ENCODE assay signal across 12 mouse cellular contexts in the genomic region with DNA sequence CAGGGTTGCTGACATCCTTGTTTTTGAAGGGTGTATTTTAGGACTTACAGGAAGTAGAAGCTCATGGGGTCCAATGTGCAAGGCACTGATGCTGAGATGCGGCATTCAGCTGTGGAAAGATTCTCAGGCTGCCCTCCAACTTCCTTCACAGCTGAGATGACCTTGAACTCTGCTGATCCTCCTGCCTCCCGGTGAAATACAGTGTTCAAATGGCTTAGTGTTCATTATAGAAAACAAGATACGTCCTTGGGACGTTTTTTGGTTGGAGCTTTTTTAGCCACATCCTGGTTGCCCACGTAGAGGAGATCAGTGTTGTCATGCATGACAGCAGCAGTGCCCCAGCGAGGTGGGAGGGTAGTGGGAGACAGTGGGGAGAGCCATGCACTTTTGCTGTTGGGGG. TPM values are rescaled to one million over a fixed set of nuclear protein-coding genes. Genes with fewer than 3 reads are reported as not detected.
A peak's percentile ranks its signal among the peaks of the same experiment; 100 is the strongest.
DNase-seq lines count a peak whose midpoint lies in the region; ATAC-seq and TF ChIP-seq lines count a peak whose summit lies in the region.
"Had no signal": no experiment of that assay in that cellular context is flagged by ENCODE, and none has a peak within 500 bp of the region (broad histone marks: within the 10 kb centered on the region; RNA-seq: fewer than 3 reads in every experiment).

No protein-coding gene starts in this region.

- no peak for DNase-seq in heart, postnatal 25 days (ENCODE audit: low spot score)
- DNase-seq in lung, embryonic 14.5 days: no peak
- DNase-seq in lung, adult 2 months: no peak
- no peak for DNase-seq in embryonic facial prominence, embryonic 14.5 days (ENCODE audit: low spot score)
- no peak for DNase-seq in midbrain, postnatal 0 days (ENCODE audit: low spot score)
- no peak for DNase-seq in gastrocnemius, adult 8-10 months (ENCODE audit: low spot score in 2 of 2)
- no peak for DNase-seq in testis, postnatal 14 days (ENCODE audit: low spot score)
- DNase-seq: gastrocnemius, postnatal 10 days; left cerebral cortex, postnatal 4 days had no signal

- H3K9me3 ChIP-seq in heart, embryonic 12.5 days (replicated peaks): no peaks in the 10 kb centered on the region
- no peaks in the 10 kb centered on the region for H3K9me3 ChIP-seq in lung, embryonic 14.5 days (ENCODE audit: low read depth, low read length)
- no peaks in the 10 kb centered on the region for H3K9me3 ChIP-seq in embryonic facial prominence, embryonic 14.5 days (ENCODE audit: control insufficient read depth, low read length)
- no peaks in the 10 kb centered on the region for H3K9me3 ChIP-seq in midbrain, postnatal 0 days (ENCODE audit: low read length)
- H3K9me3 ChIP-seq: stomach, embryonic 15.5 days had no signal

- ATAC-seq in heart, embryonic 12.5 days (ENCODE audit: insufficient number of reproducible peaks, low FRiP score): no peak
- ATAC-seq in lung, embryonic 14.5 days (ENCODE audit: insufficient read depth): no peak
- no peak for ATAC-seq in embryonic facial prominence, embryonic 14.5 days (ENCODE audit: low read depth)
- ATAC-seq in midbrain, postnatal 0 days (ENCODE audit: low FRiP score): no peak

- no peak for TF ChIP-seq CTCF in lung, embryonic 14.5 days (IDR thresholded peaks at IDR 0.05; ENCODE audit: low read depth)
- TF ChIP-seq CTCF in lung, adult 2 months (IDR thresholded peaks at IDR 0.05; ENCODE audit: insufficient read depth, low read length): no peak
- no peak for TF ChIP-seq CTCF in midbrain, postnatal 0 days (IDR thresholded peaks at IDR 0.05)

- no peak for TF ChIP-seq POLR2A in lung, adult 2 months (IDR thresholded peaks at IDR 0.05; ENCODE audit: borderline replicate concordance, extremely low read depth, low read depth, low read length)

- 53% methylated on average over 6 of the region's 6 CpGs for WGBS in heart, embryonic 12.5 days
- WGBS in lung, embryonic 14.5 days: 62% methylated on average over 6 of the region's 6 CpGs
- WGBS in lung, adult 2 months: 23% methylated on average over 6 of the region's 6 CpGs
- WGBS in embryonic facial prominence, embryonic 14.5 days: 50% methylated on average over 6 of the region's 6 CpGs
- WGBS in midbrain, postnatal 0 days: 35% methylated on average over 6 of the region's 6 CpGs

- peak overlapping the region; percentile 34; the same call in 1 of the 2 replicates for H3K9ac ChIP-seq in heart, embryonic 12.5 days
- no peak overlapping the region; the same call in 1 of the 2 replicates for H3K9ac ChIP-seq in lung, embryonic 14.5 days
- H3K9ac ChIP-seq in embryonic facial prominence, embryonic 14.5 days (ENCODE audit: low read depth, low read length): no peak overlapping the region
- H3K9ac ChIP-seq in midbrain, postnatal 0 days (replicated peaks; ENCODE audit: low read length, poor library complexity, severe bottlenecking): no peak overlapping the region
- H3K9ac ChIP-seq: stomach, embryonic 15.5 days had no signal

- peak overlapping the region; percentile 14; the same call in 1 of the 2 replicates for H3K4me2 ChIP-seq in heart, embryonic 12.5 days
- peak overlapping the region; percentile 2; the same call in 1 of the 2 replicates for H3K4me2 ChIP-seq in lung, embryonic 14.5 days
- H3K4me2 ChIP-seq in embryonic facial prominence, embryonic 14.5 days (ENCODE audit: low read depth, low read length): 0 out of 2 replicates have a peak overlapping the region, but pooled peaks have one; percentile 27
- 0 out of 2 replicates have a peak overlapping the region, but pooled peaks have one; percentile 6 for H3K4me2 ChIP-seq in midbrain, postnatal 0 days (ENCODE audit: low read depth, low read length, poor library complexity, severe bottlenecking)

- no peaks in the 10 kb centered on the region for H3K27me3 ChIP-seq in heart, embryonic 12.5 days (replicated peaks)
- H3K27me3 ChIP-seq in lung, embryonic 14.5 days (ENCODE audit: insufficient read depth, low read length): no peaks in the 10 kb centered on the region
- H3K27me3 ChIP-seq in embryonic facial prominence, embryonic 14.5 days (replicated peaks; ENCODE audit: control insufficient read depth, insufficient read depth, low read length): no peaks in the 10 kb centered on the region
- H3K27me3 ChIP-seq in midbrain, postnatal 0 days (ENCODE audit: insufficient read depth, low read length): no peaks in the 10 kb centered on the region
- H3K27me3 ChIP-seq: stomach, embryonic 15.5 days had no signal

- no peak overlapping the region for H3K27ac ChIP-seq in heart, embryonic 12.5 days (ENCODE audit: poor library complexity, severe bottlenecking)
- H3K27ac ChIP-seq in lung, embryonic 14.5 days (ENCODE audit: low read depth): no peak overlapping the region
- H3K27ac ChIP-seq in embryonic facial prominence, embryonic 14.5 days (replicated peaks; ENCODE audit: low read depth, low read length): no peak overlapping the region
- H3K27ac ChIP-seq in midbrain, postnatal 0 days (ENCODE audit: low read depth, low read length): no peak overlapping the region
- H3K27ac ChIP-seq: stomach, embryonic 15.5 days had no signal

- H3K36me3 ChIP-seq in heart, embryonic 12.5 days: peaks cover 62% of the 10 kb centered on the region
- H3K36me3 ChIP-seq in lung, embryonic 14.5 days (ENCODE audit: insufficient read depth): peaks cover 88% of the 10 kb centered on the region
- peaks cover 76% of the 10 kb centered on the region for H3K36me3 ChIP-seq in embryonic facial prominence, embryonic 14.5 days (ENCODE audit: control insufficient read depth, insufficient read depth, low read length)
- H3K36me3 ChIP-seq in midbrain, postnatal 0 days (ENCODE audit: insufficient read depth, low read length): peaks cover 4% of the 10 kb centered on the region

- H3K4me1 ChIP-seq in heart, embryonic 12.5 days (replicated peaks): peaks cover 88% of the 10 kb centered on the region
- peaks cover 15% of the 10 kb centered on the region; the same call in 1 of the 2 replicates for H3K4me1 ChIP-seq in lung, embryonic 14.5 days (ENCODE audit: insufficient read depth)
- peaks cover 41% of the 10 kb centered on the region for H3K4me1 ChIP-seq in lung, adult 2 months (ENCODE audit: control insufficient read depth, insufficient read depth, low read length)
- H3K4me1 ChIP-seq in embryonic facial prominence, embryonic 14.5 days (ENCODE audit: control insufficient read depth, insufficient read depth, low read length): peaks cover 57% of the 10 kb centered on the region
- H3K4me1 ChIP-seq in midbrain, postnatal 0 days (ENCODE audit: insufficient read depth, low read length): peaks cover 43% of the 10 kb centered on the region

- H3K4me3 ChIP-seq in heart, embryonic 12.5 days: no peak overlapping the region
- H3K4me3 ChIP-seq in lung, embryonic 14.5 days (ENCODE audit: low read depth, low read length): no peak overlapping the region
- no peak overlapping the region for H3K4me3 ChIP-seq in lung, adult 2 months (replicated peaks; ENCODE audit: extremely low read depth, low read depth, low read length)
- H3K4me3 ChIP-seq in embryonic facial prominence, embryonic 14.5 days (ENCODE audit: low read depth, low read length): no peak overlapping the region
- H3K4me3 ChIP-seq in midbrain, postnatal 0 days (ENCODE audit: low read depth, low read length): no peak overlapping the region
- H3K4me3 ChIP-seq: stomach, embryonic 15.5 days had no signal

- intact Hi-C loops in heart, postnatal 25 days (cut with DNase I): no loop called here

RNA-seq across cellular contexts. Expression of a gene that starts 5.1 kb away (rescaled TPM):
- polyA plus RNA-seq in heart, embryonic 12.5 days (2016; fragmentation: Nextera tagmentation; extraction: Ambion mirVana): 222 and 230 TPM in 2 replicates
- 100 to 1,000 TPM; 113 to 128 TPM for total RNA-seq in heart, postnatal 25 days (2021)
- 276 and 293 TPM in 2 replicates for polyA plus RNA-seq in lung, embryonic 14.5 days (2014; fragmentation: Nextera tagmentation; extraction: Ambion mirVana)
- 67.6 and 81.1 TPM in 2 replicates for polyA plus RNA-seq in lung, adult 2 months (2012; rRNA removed)
- polyA plus RNA-seq in embryonic facial prominence, embryonic 14.5 days (2014; fragmentation: Nextera tagmentation; extraction: Ambion mirVana): 222 and 231 TPM in 2 replicates
- 206 and 221 TPM in 2 replicates for total RNA-seq in midbrain, postnatal 0 days (2014; rRNA removed)
- 154 and 164 TPM in 2 replicates for polyA plus RNA-seq in midbrain, postnatal 0 days (2015; fragmentation: Nextera tagmentation; extraction: Ambion mirVana)
- 100 to 1,000 TPM; 108 to 221 (median 143) TPM for total RNA-seq in gastrocnemius, adult 8-10 months (2022)

RNA-seq across cellular contexts. Expression of a gene that starts 22.6 kb away (rescaled TPM):
- polyA plus RNA-seq in heart, embryonic 12.5 days (2016; fragmentation: Nextera tagmentation; extraction: Ambion mirVana): 0.33 and 0.42 TPM in 2 replicates
- total RNA-seq in heart, postnatal 25 days (2021): not detected
- 0.33 TPM in 1 of 2 replicates, not detected in the other for polyA plus RNA-seq in lung, embryonic 14.5 days (2014; fragmentation: Nextera tagmentation; extraction: Ambion mirVana)
- 0.14 and 0.27 TPM in 2 replicates for polyA plus RNA-seq in lung, adult 2 months (2012; rRNA removed)
- 0.43 TPM in 1 of 2 replicates, not detected in the other for polyA plus RNA-seq in embryonic facial prominence, embryonic 14.5 days (2014; fragmentation: Nextera tagmentation; extraction: Ambion mirVana)
- 0.52 TPM in 1 of 2 replicates, not detected in the other for total RNA-seq in midbrain, postnatal 0 days (2014; rRNA removed)
- polyA plus RNA-seq in midbrain, postnatal 0 days (2015; fragmentation: Nextera tagmentation; extraction: Ambion mirVana): not detected in 2 replicates
- total RNA-seq in gastrocnemius, adult 8-10 months (2022): under 1 TPM in 1 of 4 experiments, not detected in 3; 0.13 TPM
- total RNA-seq: gastrocnemius, postnatal 10 days had no signal
- polyA plus RNA-seq: embryonic facial prominence, embryonic 11.5 days; stomach, embryonic 15.5 days had no signal

RNA-seq across cellular contexts. Expression of a gene that starts 43.4 kb away (rescaled TPM):
- polyA plus RNA-seq in heart, embryonic 12.5 days (2016; fragmentation: Nextera tagmentation; extraction: Ambion mirVana): 1.8 and 2.8 TPM in 2 replicates
- total RNA-seq in heart, postnatal 25 days (2021): 1 to 10 TPM in 1 of 2 experiments, under 1 TPM in 1; 0.81 to 1.1 TPM
- polyA plus RNA-seq in lung, embryonic 14.5 days (2014; fragmentation: Nextera tagmentation; extraction: Ambion mirVana): 6.1 and 8.2 TPM in 2 replicates
- 19.6 and 21.9 TPM in 2 replicates for polyA plus RNA-seq in lung, adult 2 months (2012; rRNA removed)
- polyA plus RNA-seq in embryonic facial prominence, embryonic 14.5 days (2014; fragmentation: Nextera tagmentation; extraction: Ambion mirVana): 7.9 and 12.3 TPM in 2 replicates
- total RNA-seq in midbrain, postnatal 0 days (2014; rRNA removed): 2.0 and 2.2 TPM in 2 replicates
- 1.3 and 1.6 TPM in 2 replicates for polyA plus RNA-seq in midbrain, postnatal 0 days (2015; fragmentation: Nextera tagmentation; extraction: Ambion mirVana)
- 1 to 10 TPM in 1 of 4 experiments, under 1 TPM in 3; 0.24 to 1.3 (median 0.46) TPM for total RNA-seq in gastrocnemius, adult 8-10 months (2022)
